Mouse (Mus musculus) right cerebral cortex, postnatal 14 days (tissue): ENCODE measurements around the gene Kynu.

Source experiments
- DNase-seq: peaks from one replicate; pipeline ENCODE4 v3.0.0; 2022

The Kynu gene

GRCm38 (mm10) chr2:43669588-43669987 lies 114.5 kb downstream of the Kynu start:
- DNase-seq = no peak

GRCm38 (mm10) chr2:43673619-43674018 lies 118.5 kb downstream of the Kynu start:
- DNase-seq = peak; percentile 59

DNA sequence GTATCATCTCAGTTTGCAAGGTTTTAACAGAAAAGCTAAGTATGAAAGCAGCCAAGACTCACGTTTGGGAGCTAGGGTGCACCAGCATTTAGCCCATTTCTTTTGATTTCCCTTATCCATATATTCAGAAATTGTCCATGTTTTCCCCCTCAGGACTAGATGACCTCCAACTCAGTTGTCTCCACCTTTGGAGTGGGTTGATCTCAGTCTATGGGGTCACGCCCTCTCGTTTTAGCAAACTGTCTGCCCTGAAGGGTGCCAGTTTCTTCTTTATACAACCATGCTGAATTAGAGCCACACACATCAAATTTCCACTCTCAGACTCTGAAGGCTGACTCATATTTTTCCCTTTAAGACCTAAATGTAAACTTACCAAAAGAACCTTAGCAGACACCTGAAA lies 119.0 kb downstream of the Kynu start:
- no peak for DNase-seq

DNA sequence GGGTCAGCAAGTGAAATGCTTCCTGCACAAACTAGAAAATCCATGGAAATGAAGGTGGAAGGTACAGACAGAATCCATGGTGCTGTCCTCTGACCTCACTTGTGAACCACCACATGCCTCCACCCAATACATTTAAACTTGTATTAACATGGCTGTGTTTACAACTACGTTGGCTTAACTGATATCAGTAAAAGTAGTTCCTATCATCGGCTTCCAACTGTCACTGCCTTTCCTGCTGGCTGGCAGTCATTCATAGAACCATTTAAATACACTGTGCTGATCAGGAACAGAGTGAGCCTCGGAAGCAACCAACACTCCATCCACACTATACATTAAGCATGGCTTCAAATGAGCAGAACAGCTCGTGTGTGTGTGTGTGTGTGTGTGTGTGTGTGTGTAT lies 120.1 kb downstream of the Kynu start:
- DNase-seq = no peak

- no peak for DNase-seq
These were observed 135.3 kb downstream of the Kynu start for GRCm38 (mm10) chr2:43690402-43690801.

- no peak for DNase-seq
These were observed 136.2 kb downstream of the Kynu start for GRCm38 (mm10) chr2:43691290-43691689.

DNA sequence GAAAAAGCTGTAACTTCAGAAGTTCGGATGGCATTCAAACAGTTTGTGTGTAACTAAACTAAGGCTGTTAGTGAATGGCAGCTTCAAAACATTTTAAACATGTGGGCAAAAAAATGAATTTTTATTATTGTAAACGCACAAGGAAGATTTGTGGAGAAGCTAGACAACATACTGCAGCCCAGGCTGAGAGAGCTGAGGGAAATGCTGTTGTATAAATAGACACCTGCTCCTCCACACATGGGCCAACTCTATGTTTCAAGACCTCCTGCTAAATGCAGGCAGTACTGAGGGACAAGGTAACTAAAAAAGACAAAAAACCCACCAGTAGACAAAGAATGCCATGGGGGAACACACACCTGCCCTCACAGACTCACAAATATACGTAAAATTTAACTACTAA lies 140.5 kb downstream of the Kynu start:
- DNase-seq = no peak

DNA sequence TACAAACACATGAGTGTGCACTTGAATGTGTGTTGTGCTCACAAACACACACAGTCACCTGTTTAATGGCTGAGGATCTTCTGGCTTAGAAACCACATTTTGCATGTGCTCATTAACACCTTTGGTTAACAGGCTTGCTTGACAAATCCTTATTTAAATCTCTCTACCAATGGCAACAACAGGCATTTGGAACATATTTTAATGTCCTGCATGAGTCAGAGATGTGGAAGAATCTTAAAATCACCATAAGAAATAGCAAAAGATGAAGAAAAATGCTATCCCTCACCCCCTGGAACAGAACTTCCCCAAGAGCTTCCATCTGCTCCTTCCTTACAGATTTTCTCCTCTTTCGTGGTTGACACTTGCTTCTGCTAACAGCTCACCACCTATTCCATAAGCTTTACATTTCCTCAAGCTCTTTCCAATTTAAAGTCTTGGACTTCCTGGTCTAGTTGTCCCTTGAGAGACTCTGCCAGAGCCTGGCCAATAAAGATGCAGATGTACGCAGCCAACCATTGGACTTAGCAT lies 157.5 kb downstream of the Kynu start:
- no peak for DNase-seq

DNA sequence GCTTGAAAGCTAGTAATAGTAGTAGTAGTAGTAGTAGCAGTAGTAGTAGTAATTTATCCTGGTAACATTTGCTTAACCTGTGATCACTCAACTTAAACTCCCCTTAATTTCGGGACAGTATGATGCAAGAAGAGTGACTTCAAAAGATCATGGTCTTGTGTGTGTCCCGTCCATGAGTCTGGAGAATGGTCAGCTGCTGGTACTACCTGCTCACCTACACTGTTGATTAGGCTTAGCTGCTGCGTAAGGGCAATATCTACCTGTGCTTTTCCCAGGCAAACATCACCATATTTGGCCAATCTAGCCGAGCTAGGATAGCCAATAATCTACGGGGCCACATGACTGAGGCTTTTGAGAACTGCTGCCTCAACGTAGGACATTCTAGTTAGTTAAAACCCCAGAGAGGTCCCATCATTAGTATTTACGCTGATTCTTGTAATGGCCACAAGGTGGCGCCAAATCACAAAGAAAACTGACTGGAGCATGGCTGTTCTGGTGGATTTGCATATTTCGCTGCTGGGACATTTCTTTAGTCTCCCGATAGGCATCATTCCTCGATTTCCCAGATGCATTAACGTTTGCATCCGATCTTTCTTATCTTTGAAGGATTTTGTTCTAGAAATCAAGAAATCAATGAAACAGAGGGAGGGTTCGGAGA lies 167.4 kb downstream of the Kynu start:
- DNase-seq = peak; percentile 54

GRCm38 (mm10) chr2:43723104-43723541 lies 168.0 kb downstream of the Kynu start:
- no peak for DNase-seq

DNA sequence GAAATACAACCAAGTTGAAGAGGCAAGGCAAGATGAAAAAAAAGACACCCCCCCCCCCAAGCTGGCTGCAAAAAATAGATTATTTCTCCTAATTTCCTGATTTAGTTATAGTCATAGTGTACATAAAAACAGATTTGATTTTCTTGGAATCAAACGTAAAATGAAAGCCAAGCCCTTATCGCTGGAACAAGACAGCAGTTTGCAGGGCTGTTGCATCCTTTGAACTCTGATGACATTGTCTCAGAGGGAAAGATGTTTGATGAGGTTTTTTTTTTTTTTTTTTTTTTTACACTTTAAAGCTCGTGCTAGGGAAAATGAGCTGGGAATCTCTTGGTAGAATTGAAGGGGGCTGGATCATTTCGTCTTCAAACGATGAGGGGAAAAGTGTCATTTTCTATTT lies 172.1 kb downstream of the Kynu start:
- no peak for DNase-seq

GRCm38 (mm10) chr2:43727693-43728092 lies 172.6 kb downstream of the Kynu start:
- DNase-seq = no peak

DNA sequence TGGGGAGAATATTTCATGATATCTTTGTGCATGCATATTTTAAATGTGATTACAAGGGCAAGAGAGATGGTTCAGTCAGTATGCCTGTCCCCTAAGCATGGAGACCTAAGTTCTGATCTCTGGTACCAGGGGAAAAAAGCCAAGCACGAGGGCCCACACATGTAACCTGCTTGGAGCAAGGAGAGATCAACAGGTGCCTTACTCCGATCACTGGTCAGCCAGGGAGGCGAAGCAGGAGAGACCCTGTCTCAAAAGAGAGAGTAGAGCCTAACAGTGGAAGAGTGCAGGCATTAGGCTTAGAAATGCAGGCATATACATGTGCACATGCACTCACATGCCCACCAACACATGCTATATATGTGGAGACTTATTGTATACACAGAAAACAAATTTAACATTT lies 173.7 kb downstream of the Kynu start:
- no peak for DNase-seq
